Comparison of ENCODE assay signal across 38 mouse cellular contexts in the genomic region with DNA sequence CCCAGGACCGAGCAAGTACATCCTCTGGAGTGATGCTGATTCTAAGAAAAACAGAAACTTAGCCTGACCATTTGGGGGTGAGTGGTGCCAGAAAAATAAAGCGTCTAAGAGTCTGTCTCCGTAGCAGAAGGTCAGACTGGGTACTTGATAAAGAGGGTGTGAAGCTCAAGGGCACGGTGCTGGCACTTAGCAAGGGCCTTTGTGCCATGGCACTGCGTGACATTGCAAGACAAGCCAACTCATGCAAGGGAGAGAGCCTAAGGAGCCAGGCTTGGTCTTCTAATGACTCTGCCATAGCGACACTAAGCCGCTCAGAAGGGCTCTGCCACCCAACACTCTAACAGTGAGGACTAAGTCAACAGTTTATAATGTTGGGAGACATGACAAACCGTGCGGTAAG. TPM values are rescaled to one million over a fixed set of nuclear protein-coding genes. Genes with fewer than 3 reads are reported as not detected.
A peak's percentile ranks its signal among the peaks of the same experiment; 100 is the strongest.
DNase-seq lines count a peak whose midpoint lies in the region; ATAC-seq and TF ChIP-seq lines count a peak whose summit lies in the region.
"Had no signal": no experiment of that assay in that cellular context is flagged by ENCODE, and none has a peak within 500 bp of the region (broad histone marks: within the 10 kb centered on the region; RNA-seq: fewer than 3 reads in every experiment).

No protein-coding gene starts in this region.

- no peaks in the 10 kb centered on the region for H3K27me3 ChIP-seq in kidney, adult 2 months (replicated peaks; ENCODE audit: control insufficient read depth, insufficient read depth, low read length)
- H3K27me3 ChIP-seq in kidney, embryonic 16.5 days (ENCODE audit: insufficient read depth, low read length) = no peaks in the 10 kb centered on the region
- H3K27me3 ChIP-seq: CH12.LX; forebrain, embryonic 15.5 days; heart, embryonic 15.5 days; hindbrain, embryonic 13.5 days; kidney, embryonic 15.5 days; midbrain, embryonic 13.5 days; neural tube, embryonic 13.5 days had no signal

- H3K36me3 ChIP-seq in kidney, adult 2 months (ENCODE audit: control insufficient read depth, insufficient read depth, low read length) = no peaks in the 10 kb centered on the region
- no peaks in the 10 kb centered on the region for H3K36me3 ChIP-seq in kidney, embryonic 16.5 days (ENCODE audit: insufficient read depth, low read length)
- H3K36me3 ChIP-seq: forebrain, embryonic 15.5 days; heart, embryonic 15.5 days; hindbrain, embryonic 13.5 days; kidney, embryonic 15.5 days; midbrain, embryonic 13.5 days; neural tube, embryonic 13.5 days had no signal

- peak; percentile 33 for DNase-seq in adrenal gland, adult 2 months
- DNase-seq in adrenal gland, postnatal 4 days (ENCODE audit: low spot score in 2 of 2) = no peak
- peak; percentile 56 to 60 for DNase-seq in cerebellum, postnatal 25 days
- DNase-seq in cerebellum, adult 18-20 months = no peak
- DNase-seq in kidney, adult 2 months = no peak
- peak; percentile 21 for DNase-seq in adrenal gland, postnatal 25 days
- DNase-seq: cerebellum, adult 9-11 months; gastrocnemius, adult 2 months; gastrocnemius, postnatal 36 days; heart, postnatal 4 days; layer of hippocampus, postnatal 36 days; liver; lung, adult 2 months; lung, postnatal 10 days; right cerebral cortex, postnatal 4 days; thymus, adult 2 months; thymus, postnatal 36 days had no signal

- no peaks in the 10 kb centered on the region for H3K9me3 ChIP-seq in kidney, embryonic 16.5 days (ENCODE audit: low read length)
- H3K9me3 ChIP-seq: forebrain, embryonic 15.5 days; heart, embryonic 15.5 days; hindbrain, embryonic 13.5 days; kidney, embryonic 15.5 days; midbrain, embryonic 13.5 days; neural tube, embryonic 13.5 days had no signal

- peaks cover 27% of the 10 kb centered on the region for H3K4me1 ChIP-seq in kidney, adult 2 months (ENCODE audit: control insufficient read depth, insufficient read depth, low read length)
- peaks cover 7% of the 10 kb centered on the region; the same call in 1 of the 2 replicates for H3K4me1 ChIP-seq in kidney, embryonic 16.5 days (ENCODE audit: insufficient read depth, low read length)
- H3K4me1 ChIP-seq: forebrain, embryonic 15.5 days; heart, embryonic 15.5 days; hindbrain, embryonic 13.5 days; midbrain, embryonic 13.5 days; neural tube, embryonic 13.5 days had no signal

- H3K4me2 ChIP-seq in kidney, embryonic 16.5 days (replicated peaks; ENCODE audit: low read depth, low read length) = no peak overlapping the region
- H3K4me2 ChIP-seq: forebrain, embryonic 15.5 days; heart, embryonic 15.5 days; hindbrain, embryonic 13.5 days; kidney, embryonic 15.5 days; midbrain, embryonic 13.5 days; neural tube, embryonic 13.5 days had no signal

- WGBS in kidney, adult 2 months = 69% methylated on average over 9 of the region's 9 CpGs
- 86% methylated on average over 9 of the region's 9 CpGs for WGBS in kidney, embryonic 16.5 days

- no peak for ATAC-seq in kidney, embryonic 16.5 days (ENCODE audit: low FRiP score, low TSS enrichment)
- ATAC-seq in erythroid progenitor cell, adult 5-6 weeks (replicated peaks; ENCODE audit: low FRiP score, poor library complexity, severe bottlenecking) = no peak
- ATAC-seq: activated CD4-positive, CD25-positive, alpha-beta regulatory T cell, adult 4 months; forebrain, embryonic 15.5 days; intestine, embryonic 16.5 days; midbrain, embryonic 13.5 days had no signal

- peak overlapping the region; percentile 87 for H3K27ac ChIP-seq in kidney, adult 2 months (ENCODE audit: insufficient read depth, low read depth, low read length)
- H3K27ac ChIP-seq in kidney, embryonic 16.5 days (ENCODE audit: low read length) = no peak overlapping the region
- H3K27ac ChIP-seq: forebrain, embryonic 15.5 days; gastrocnemius, adult 2 months; heart, embryonic 15.5 days; hindbrain, embryonic 13.5 days; kidney, embryonic 15.5 days; liver, embryonic 14.5 days; macrophage; midbrain, embryonic 13.5 days; neural tube, embryonic 13.5 days; stomach, postnatal 0 days had no signal

- H3K4me3 ChIP-seq in kidney, adult 2 months (ENCODE audit: insufficient read depth, low read depth, low read length) = no peak overlapping the region
- H3K4me3 ChIP-seq in kidney, embryonic 16.5 days (ENCODE audit: low read length) = no peak overlapping the region
- H3K4me3 ChIP-seq: forebrain, embryonic 15.5 days; gastrocnemius, adult 2 months; heart, embryonic 15.5 days; hindbrain, embryonic 13.5 days; kidney, embryonic 15.5 days; midbrain, embryonic 13.5 days; neural tube, embryonic 13.5 days had no signal

- H3K9ac ChIP-seq in kidney, embryonic 16.5 days (replicated peaks; ENCODE audit: low read length) = no peak overlapping the region
- H3K9ac ChIP-seq: forebrain, embryonic 15.5 days; heart, embryonic 15.5 days; hindbrain, embryonic 13.5 days; kidney, embryonic 15.5 days; liver, embryonic 14.5 days; midbrain, embryonic 13.5 days; neural tube, embryonic 13.5 days had no signal

- TF ChIP-seq POLR2A in kidney, adult 2 months (IDR thresholded peaks at IDR 0.05; ENCODE audit: low read depth, low read length) = no peak

- no peak for TF ChIP-seq CTCF in kidney, adult 2 months (conservative IDR thresholded peaks at IDR 0.05; ENCODE audit: insufficient read depth, insufficient read length, low read depth, low read length)

RNA-seq across cellular contexts. Expression of a gene that starts 6.4 kb away (rescaled TPM):
- not detected for total RNA-seq in adrenal gland, adult 2 months (2021)
- not detected in 2 replicates for polyA plus RNA-seq in adrenal gland, adult 2 months (2012; rRNA removed)
- total RNA-seq in adrenal gland, postnatal 4 days (2021) = not detected
- not detected in 2 replicates for polyA plus RNA-seq in kidney, adult 2 months (2012; rRNA removed)
- polyA plus RNA-seq in kidney, embryonic 16.5 days (2015; fragmentation: Nextera tagmentation; extraction: Ambion mirVana) = not detected in 2 replicates
- not detected in 2 replicates for total RNA-seq in adrenal gland, postnatal 25 days (2021)
- total RNA-seq in erythroid progenitor cell, adult 5-6 weeks (2015; ENCODE audit: low replicate concordance) = not detected in 2 replicates
- total RNA-seq in erythroid progenitor cell, adult 5-6 weeks (2017; ENCODE audit: low replicate concordance) = not detected in 2 replicates
- total RNA-seq: CH12.LX; ES-E14; gastrocnemius, adult 2 months; gastrocnemius, postnatal 36 days; heart, postnatal 4 days; layer of hippocampus, postnatal 36 days; megakaryocyte-erythroid progenitor cell, adult 5-6 weeks had no signal
- polyA plus RNA-seq: activated CD4-positive, CD25-positive, alpha-beta regulatory T cell, adult 4 months; C2C12; embryonic facial prominence, embryonic 11.5 days; forebrain, embryonic 15.5 days; heart, embryonic 15.5 days; hindbrain, embryonic 13.5 days; intestine, embryonic 16.5 days; kidney, embryonic 15.5 days; large intestine, adult 2 months; limb, embryonic 11.5 days; liver, embryonic 14.5 days; lung, adult 2 months; macrophage; midbrain, embryonic 13.5 days; neural tube, embryonic 13.5 days; spleen, adult 2 months; stomach, postnatal 0 days; thymus, adult 2 months had no signal

RNA-seq across cellular contexts. Expression of a gene that starts 7.3 kb away (rescaled TPM):
- total RNA-seq in adrenal gland, adult 2 months (2021) = under 1 TPM; 0.29 to 0.31 TPM
- 0.37 and 0.42 TPM in 2 replicates for polyA plus RNA-seq in adrenal gland, adult 2 months (2012; rRNA removed)
- total RNA-seq in adrenal gland, postnatal 4 days (2021) = under 1 TPM; 0.56 to 0.81 TPM
- polyA plus RNA-seq in kidney, adult 2 months (2012; rRNA removed) = 0.97 and 1.1 TPM in 2 replicates
- polyA plus RNA-seq in kidney, embryonic 16.5 days (2015; fragmentation: Nextera tagmentation; extraction: Ambion mirVana) = 0.18 and 0.32 TPM in 2 replicates
- 0.33 and 0.49 TPM in 2 replicates for total RNA-seq in adrenal gland, postnatal 25 days (2021)
- not detected in 2 replicates for total RNA-seq in erythroid progenitor cell, adult 5-6 weeks (2015; ENCODE audit: low replicate concordance)
- total RNA-seq in erythroid progenitor cell, adult 5-6 weeks (2017; ENCODE audit: low replicate concordance) = not detected in 2 replicates
- total RNA-seq: CH12.LX; megakaryocyte-erythroid progenitor cell, adult 5-6 weeks had no signal
- polyA plus RNA-seq: activated CD4-positive, CD25-positive, alpha-beta regulatory T cell, adult 4 months; intestine, embryonic 16.5 days; liver, embryonic 14.5 days; neural tube, embryonic 13.5 days had no signal

RNA-seq across cellular contexts. Expression of a gene that starts 28.3 kb away (rescaled TPM):
- 10 to 100 TPM; 36.8 to 37.9 TPM for total RNA-seq in adrenal gland, adult 2 months (2021)
- polyA plus RNA-seq in adrenal gland, adult 2 months (2012; rRNA removed) = 45.4 and 52.2 TPM in 2 replicates
- 10 to 100 TPM; 37.1 to 53.9 TPM for total RNA-seq in adrenal gland, postnatal 4 days (2021)
- polyA plus RNA-seq in kidney, adult 2 months (2012; rRNA removed) = 641 and 892 TPM in 2 replicates
- 136 and 141 TPM in 2 replicates for polyA plus RNA-seq in kidney, embryonic 16.5 days (2015; fragmentation: Nextera tagmentation; extraction: Ambion mirVana)
- 34.2 and 38.0 TPM in 2 replicates for total RNA-seq in adrenal gland, postnatal 25 days (2021)
- 4.6 and 13.7 TPM in 2 replicates for total RNA-seq in erythroid progenitor cell, adult 5-6 weeks (2015; ENCODE audit: low replicate concordance)
- 12.6 and 14.8 TPM in 2 replicates for total RNA-seq in erythroid progenitor cell, adult 5-6 weeks (2017; ENCODE audit: low replicate concordance)

Comparison
In these comparisons a context has a peak if more than half of its experiments do, and no peak if none do; other contexts are left out.
1. DNase-seq: peak in adrenal gland, adult 2 months (single experiment), cerebellum, postnatal 25 days (2 of 2) and adrenal gland, postnatal 25 days (single experiment); none in adrenal gland, postnatal 4 days (0 of 2), cerebellum, adult 18-20 months (0 of 2) and kidney, adult 2 months (single experiment).